Mouse (Mus musculus) layer of hippocampus, postnatal 25 days (tissue): ENCODE data around the gene Klhl28. TPM values are rescaled to one million over a fixed set of nuclear protein-coding genes. Genes with fewer than 3 reads are reported as not detected.

Experiments
- DNase-seq, 2 experiments: peaks; one replicate each; pipeline ENCODE4 v3.0.0; 2022; ENCODE audit warnings: mixed read lengths in 2 of 2, low spot score in 1 of 2; ENCODE audit errors: extremely low spot score in 1 of 2
- total RNA-seq, 2 experiments: library from RNA; stranded (reverse); gene quantifications; 2 replicates each; pipeline ENCODE4 v1.2.3; 2021

The Klhl28 gene
- 10 to 100 TPM; 22.4 to 23.3 TPM for total RNA-seq

- peak; percentile 91 to 92 for DNase-seq
Measured at GRCm38 (mm10) chr12:64965124-64966026, at the start of gene Klhl28, which contains the start of gene Togaram1. Gene Klhl28, minus strand, starts transcription at chr12:64965534. Gene Togaram1, plus strand, starts transcription at chr12:64965804.

DNA sequence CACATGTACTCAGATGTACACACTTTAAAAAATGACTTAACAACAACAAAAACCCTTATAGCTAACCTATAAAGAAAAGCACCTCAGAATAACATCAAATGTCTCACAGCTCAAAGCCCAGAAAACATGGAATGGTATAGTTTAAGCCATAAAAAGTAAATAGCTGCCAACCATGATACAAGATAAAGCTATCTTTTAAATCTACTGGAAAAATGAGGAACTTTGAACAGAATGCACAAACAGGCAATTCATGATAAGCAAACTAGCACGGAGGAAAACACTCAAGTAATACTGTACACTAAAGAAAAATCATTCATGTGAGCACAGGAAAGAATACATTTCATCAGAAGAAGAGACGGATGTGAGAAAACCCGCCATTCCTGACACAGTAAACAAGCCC is 42.4 kb upstream of the Klhl28 start:
- DNase-seq = no peak

DNA sequence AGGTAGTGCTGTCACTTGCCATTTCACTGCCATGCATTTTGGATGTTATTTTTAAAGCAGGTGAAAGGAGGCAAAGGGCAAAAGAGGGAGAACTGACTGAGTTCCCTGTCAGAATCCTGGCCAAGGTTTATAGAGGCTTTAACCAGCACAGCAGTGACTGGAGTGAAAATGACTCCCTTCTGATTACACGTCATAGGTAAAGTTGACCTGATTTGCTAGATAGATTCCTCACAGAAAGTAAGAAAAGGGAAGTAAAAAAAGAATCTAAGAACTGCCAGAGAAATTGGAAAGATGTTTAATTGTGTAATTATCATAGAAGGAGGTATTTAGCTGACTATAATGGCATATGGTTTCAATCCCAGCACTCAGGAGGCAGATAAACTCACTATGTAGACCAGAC is 12.2 kb upstream of the Klhl28 start:
- no peak for DNase-seq

DNA sequence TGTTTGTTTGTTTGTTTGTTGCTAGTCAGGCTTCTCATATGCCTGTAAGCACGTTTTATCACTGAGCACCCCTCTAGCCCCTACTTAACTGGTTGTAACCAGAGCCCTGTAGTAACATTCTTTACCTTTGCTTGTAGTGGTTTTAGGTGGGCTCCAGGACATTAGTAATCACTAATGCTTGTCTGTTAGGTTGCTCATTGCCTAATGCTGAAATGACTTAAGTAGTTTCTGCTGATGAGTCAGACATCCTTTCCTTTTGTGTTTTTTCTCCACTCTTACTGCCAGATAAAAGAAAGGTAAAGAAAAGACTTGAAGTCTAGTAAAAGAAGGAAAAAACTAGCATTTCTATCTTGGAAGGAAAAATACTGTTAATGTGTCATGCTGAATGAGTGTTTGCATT is 10.9 kb upstream of the Klhl28 start:
- no peak for DNase-seq

DNA sequence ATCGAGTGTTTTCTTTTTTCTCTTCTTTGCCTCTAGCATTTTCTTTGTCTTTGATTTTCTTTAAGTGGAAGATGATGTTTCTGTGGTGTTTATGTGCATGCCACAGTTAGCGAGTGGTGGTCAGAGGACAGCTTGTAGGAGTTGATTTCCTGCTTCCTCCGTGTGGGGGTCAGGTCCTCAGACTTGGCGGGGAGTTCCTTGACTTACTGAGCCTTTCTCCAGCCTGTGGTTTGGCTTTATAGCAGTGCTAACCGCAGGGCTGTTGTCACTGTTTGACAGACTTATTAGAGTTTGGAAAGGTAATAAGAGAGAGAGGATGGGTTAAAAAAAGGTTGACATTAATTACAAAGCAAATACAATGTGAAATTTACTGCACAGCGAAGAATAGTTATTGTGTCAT is 10.2 kb upstream of the Klhl28 start:
- no peak for DNase-seq

- no peak for DNase-seq
Measured at GRCm38 (mm10) chr12:64972063-64972462, 6.7 kb upstream of the Klhl28 start.

DNA sequence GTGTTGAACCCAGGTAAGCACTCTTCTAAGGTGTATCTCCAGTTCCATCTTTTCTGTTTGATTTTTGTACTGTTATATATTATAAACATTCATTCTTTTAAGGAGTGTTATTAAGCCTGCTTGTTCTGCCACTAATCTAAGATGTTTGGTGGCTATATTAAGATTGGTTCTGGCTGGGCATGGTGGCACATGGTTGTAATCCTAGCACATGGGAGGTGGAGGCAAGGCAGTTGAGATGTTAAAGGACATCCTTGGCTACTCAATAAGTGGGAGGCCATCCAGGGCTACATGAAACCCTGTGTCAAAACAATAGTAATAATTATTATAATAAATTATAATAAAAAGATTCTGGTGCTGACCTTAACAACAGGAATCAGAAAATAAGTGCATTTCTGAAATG is 6.1 kb upstream of the Klhl28 start:
- DNase-seq = no peak

GRCm38 (mm10) chr12:64968067-64968466 is 2.7 kb upstream of the Klhl28 start:
- DNase-seq = no peak

DNA sequence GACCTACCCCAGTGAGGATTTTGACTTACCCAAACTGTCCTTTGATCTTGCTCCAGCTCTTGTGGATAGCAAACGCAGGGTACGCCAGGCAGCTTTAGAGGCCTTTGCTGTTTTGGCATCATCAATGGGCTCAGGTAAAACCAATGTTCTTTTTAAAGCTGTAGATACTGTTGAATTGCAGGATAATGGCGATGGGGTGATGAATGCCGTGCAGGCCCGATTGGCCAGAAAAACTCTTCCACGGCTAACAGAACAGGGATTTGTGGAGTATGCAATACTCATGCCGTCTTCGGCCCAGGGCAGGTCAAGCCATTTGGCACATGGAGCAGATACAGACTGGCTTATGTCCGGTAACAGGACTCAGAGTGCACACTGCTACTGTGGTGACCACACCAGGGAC is 2.1 kb upstream of the Klhl28 start:
- peak in 1 of 2 experiments; percentile 8 for DNase-seq

DNA sequence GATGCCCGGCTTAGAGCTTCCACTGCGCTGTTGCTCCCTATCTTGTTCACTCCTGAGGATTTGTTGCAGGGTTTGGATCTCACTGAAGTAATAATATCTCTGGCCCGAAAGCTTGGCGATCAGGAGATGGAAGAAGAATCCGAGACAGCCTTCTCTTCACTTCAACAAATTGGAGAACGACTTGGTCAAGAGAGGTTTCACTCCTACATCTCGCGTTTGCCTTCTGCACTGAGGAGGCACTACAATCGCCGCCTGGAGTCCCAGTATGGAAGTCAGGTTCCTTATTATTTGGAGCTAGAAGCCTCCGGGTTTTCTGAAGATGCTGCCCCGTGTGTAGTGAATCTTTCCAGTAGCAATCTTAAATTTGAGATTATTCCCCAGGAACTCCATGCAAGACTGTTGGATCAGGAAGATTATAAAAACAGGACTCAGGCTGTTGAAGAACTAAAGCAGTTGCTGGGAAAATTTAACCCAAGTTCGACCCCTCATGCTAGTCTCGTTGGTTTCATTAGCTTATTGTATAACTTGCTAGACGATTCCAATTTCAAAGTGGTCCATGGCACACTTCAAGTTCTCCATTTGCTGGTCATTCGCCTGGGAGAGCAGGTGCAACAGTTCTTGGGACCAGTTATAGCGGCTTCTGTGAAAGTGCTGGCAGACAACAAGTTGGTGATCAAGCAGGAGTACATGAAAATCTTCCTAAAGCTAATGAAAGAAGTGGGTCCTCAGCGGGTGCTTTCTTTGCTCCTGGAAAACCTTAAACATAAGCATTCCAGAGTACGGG is 1.5 kb upstream of the Klhl28 start:
- no peak for DNase-seq

DNA sequence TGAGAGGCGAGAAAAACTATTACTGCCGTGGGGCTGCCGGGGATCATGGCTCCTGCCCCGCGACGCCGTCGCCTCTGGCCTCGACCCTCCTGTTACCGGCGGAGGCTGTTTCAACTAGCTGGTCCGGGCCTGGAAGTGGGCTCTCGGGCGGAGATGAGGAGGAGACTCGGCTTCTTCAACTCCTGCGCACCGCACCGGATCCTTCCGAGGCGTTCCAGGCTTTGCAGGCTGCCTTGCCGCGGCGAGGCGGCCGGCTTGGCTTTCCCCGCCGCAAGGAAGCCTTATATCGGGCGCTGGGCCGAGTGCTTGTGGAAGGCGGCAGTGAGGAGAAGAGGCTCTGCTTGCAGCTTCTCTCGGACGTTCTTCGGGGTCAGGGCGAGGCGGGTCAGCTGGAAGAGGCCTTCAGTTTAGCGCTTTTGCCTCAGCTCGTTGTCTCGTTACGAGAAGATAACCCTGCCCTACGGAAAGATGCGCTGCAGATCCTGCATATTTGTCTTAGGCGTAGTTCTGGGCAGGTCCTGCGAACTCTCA is 832 bp upstream of the Klhl28 start:
- peak; percentile 30 to 48 for DNase-seq

GRCm38 (mm10) chr12:64964560-64964959 is 774 bp downstream of the Klhl28 start:
- no peak for DNase-seq

DNA sequence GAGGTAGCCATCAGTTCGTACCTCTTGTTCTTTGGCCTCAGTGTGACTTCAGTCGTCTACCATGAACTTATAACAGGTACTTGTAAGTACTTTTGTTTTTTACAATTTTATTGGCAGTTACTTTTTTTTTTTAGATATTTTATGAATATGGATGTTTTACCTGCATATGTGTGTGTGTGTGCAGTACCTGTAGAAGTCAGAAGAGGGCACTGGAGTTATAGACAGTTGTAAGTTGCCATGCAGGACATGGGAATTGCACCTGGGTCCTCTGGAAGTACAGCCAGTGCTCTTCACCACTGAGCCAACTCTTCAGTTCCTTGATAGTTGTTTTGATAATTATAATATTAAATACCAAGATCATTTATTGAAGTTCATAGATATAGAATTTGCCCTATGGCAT is 27.8 kb downstream of the Klhl28 start:
- no peak for DNase-seq

DNA sequence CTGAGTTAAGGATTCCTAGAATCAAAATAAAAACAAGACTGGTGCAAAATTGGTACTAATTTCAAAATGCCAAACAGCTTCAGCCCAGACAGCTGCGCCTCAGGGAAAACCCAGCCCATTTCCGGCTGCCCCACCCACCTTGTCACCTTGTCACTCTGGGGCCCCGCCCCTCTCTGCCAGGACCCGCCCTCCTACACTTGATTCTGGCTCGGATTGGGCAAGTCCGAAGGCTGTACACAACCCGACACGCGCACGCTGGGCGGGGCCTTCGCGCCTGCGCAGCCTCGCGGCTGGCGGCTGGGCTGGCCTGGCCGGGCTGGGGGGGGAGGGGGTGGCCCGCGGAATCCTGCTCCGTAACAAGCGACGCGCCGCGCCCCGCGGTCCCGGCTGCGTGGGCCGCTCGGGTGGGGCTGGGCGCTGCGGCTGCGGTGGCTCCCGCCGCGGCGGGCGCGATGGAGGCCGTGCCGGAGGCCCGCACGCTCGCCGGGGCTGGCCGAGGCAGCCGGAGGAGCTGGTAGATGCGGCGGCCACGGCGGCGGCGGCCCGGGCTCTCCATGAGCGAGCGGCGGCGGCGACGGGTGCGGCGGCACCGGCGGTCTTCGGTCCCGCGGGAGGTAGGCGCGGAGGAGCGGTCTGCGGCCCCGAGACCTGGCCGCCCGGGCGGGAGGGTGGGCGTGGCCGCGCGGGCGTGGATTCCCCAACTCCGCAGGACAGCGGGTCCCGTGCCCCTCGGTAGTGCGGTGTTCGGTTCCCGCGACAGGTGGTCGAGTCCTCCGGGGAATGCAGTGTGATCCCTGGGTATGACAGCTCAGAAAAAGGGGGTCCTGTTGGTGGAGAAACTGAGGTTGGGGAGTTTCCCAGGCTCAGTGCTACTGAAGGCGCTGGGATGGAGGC is 47.5 kb downstream of the Klhl28 start, which contains the start of gene Gm527:
Gene Gm527, plus strand, starts transcription at position 329 of the 894 bp plus-strand sequence.
- DNase-seq = peak; percentile 79 to 84

DNA sequence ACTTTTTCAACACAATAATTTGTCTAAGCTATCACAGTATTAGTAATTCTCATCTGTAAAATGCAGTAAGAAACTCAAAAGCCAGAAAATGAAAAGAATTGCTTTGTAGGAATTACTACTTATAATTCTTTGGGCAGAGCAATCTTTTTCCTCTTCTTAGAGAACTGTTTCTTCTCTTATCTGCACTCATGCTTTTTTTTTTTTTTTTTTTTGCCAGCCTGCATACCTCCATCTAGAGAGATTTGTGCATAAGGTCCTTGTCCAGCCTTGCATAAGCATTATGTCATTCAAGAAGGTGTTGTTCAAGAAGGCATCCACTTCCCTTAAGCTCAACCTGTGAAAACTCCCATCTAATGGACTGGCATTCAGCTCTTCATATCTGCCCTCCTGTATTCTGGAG is 48.6 kb downstream of the Klhl28 start:
- DNase-seq = no peak

DNA sequence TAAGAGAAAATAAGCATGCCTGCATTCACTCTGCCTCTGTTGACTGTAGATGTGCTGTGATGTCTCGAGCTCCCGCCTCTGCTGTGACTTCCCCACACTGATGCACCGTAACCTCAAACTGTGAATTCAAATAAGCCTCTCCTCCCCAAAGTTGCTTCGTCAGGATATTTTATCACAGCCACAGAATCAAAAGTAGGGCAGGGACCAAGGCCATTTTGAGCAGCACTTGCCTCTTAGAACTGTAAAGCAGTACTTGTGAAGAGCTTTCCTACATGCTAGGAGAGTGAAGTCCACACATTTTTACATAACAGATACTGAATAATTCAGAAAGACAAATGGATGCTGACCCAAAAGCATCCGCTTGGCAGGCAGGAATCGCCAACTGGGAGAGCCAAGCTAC is 52.3 kb downstream of the Klhl28 start:
- no peak for DNase-seq

DNA sequence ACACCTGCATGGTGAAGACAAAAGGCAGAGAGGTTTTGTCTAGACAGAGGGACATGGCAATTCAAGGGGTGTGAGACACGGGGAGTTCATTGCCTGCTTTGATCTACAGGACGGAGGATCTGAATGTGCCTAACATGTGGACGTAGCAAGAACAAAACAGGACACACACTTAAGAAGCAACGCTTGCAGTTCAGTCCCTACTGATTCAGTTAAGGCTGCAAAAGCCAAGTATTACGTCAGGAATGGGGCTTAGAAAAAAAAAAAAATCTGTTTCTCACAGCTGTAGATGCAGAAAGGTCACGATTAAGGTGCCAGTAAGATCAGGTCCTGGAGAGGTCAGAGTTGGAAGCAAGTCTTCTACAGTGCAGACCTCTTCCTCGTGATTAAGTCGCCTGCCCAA is 62.1 kb downstream of the Klhl28 start:
- no peak for DNase-seq

- no peak for DNase-seq
Measured at GRCm38 (mm10) chr12:64902506-64902905, 62.8 kb downstream of the Klhl28 start.

- DNase-seq = peak; percentile 36 to 78
Measured at GRCm38 (mm10) chr12:64897060-64897730, 68.1 kb downstream of the Klhl28 start.
